Mouse (Mus musculus): ENCODE results near the gene Mapk3. TPM values are rescaled to one million over a fixed set of nuclear protein-coding genes. Genes with fewer than 3 reads are reported as not detected.

Gene Mapk3
- total and polyA plus RNA-seq, 2 experiments from 2014 or later = 120 to 145 TPM

DNA sequence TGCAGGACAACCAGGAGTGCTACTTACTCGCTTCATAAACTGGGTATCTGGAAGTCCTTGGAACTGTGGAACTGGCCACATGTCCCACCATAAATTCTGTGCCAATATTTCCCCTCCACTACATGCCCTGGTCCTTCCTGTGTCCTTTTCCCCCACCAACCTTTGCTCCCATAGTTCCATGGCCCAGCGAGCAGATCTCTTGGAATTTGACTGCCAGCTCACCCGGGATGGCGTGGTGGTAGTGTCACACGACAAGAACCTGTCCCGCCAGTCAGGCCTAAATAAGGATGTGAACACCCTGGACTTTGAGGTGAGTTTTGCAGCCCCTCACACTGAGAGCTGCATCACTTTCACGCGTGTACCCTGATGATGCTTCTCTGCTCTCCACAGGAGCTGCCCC, 7.6 kb downstream of the Mapk3 start:
- no peak overlapping the region for H3K9ac ChIP-seq (replicated peaks; ENCODE audit: low read length, poor library complexity, severe bottlenecking)
- H3K36me3 ChIP-seq (ENCODE audit: insufficient read depth, low read length) = peaks cover 55% of the 10 kb centered on the region
- no peaks in the 10 kb centered on the region for H3K27me3 ChIP-seq (ENCODE audit: insufficient read depth, low read length)
- TF ChIP-seq CTCF (IDR thresholded peaks at IDR 0.05) = no peak
- no peak overlapping the region for H3K4me2 ChIP-seq (ENCODE audit: low read depth, low read length, poor library complexity, severe bottlenecking)
- no peak overlapping the region for H3K27ac ChIP-seq (ENCODE audit: low read depth, low read length)
- no peak overlapping the region for H3K4me3 ChIP-seq (ENCODE audit: low read depth, low read length)
- WGBS = 99% methylated on average over 8 of the region's 8 CpGs
- H3K9me3 ChIP-seq (ENCODE audit: low read length) = no peaks in the 10 kb centered on the region
- ATAC-seq (ENCODE audit: low FRiP score) (no peak), DNase-seq (ENCODE audit: low spot score) (no peak)
- H3K4me1 ChIP-seq (ENCODE audit: insufficient read depth, low read length) = no peaks in the 10 kb centered on the region

DNA sequence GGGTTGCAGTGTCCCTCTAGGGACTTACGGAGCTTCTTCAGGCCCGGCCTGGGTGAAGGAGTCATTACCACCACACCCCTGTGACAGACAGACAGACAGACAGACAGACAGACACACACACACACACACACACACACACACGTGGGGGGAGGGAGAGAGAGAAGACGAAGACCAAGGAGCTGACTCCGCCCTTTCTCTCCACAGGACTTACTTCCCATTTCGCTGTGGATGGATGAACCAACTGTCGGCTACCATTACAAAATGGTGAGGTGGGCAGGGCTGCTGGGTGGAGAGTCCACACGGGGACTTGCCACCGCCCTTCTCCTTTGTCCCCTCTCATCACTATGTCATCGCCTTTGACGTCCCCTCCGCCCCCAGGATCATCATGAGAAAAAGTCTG, 11.4 kb downstream of the Mapk3 start:
- ATAC-seq (ENCODE audit: low FRiP score) = no peak
- no peak overlapping the region for H3K9ac ChIP-seq (replicated peaks; ENCODE audit: low read length, poor library complexity, severe bottlenecking)
- no peak overlapping the region for H3K27ac ChIP-seq (ENCODE audit: low read depth, low read length)
- no peak for TF ChIP-seq CTCF (IDR thresholded peaks at IDR 0.05)
- no peaks in the 10 kb centered on the region for H3K4me1 ChIP-seq (ENCODE audit: insufficient read depth, low read length)
- H3K36me3 ChIP-seq (ENCODE audit: insufficient read depth, low read length) = peaks cover 33% of the 10 kb centered on the region
- H3K4me3 ChIP-seq (ENCODE audit: low read depth, low read length) = no peak overlapping the region
- H3K4me2 ChIP-seq (ENCODE audit: low read depth, low read length, poor library complexity, severe bottlenecking) = no peak overlapping the region
- no peaks in the 10 kb centered on the region for H3K9me3 ChIP-seq (ENCODE audit: low read length)
- 80% methylated on average over 12 of the region's 12 CpGs for WGBS
- no peaks in the 10 kb centered on the region for H3K27me3 ChIP-seq (ENCODE audit: insufficient read depth, low read length)
- no peak for DNase-seq (ENCODE audit: low spot score)

DNA sequence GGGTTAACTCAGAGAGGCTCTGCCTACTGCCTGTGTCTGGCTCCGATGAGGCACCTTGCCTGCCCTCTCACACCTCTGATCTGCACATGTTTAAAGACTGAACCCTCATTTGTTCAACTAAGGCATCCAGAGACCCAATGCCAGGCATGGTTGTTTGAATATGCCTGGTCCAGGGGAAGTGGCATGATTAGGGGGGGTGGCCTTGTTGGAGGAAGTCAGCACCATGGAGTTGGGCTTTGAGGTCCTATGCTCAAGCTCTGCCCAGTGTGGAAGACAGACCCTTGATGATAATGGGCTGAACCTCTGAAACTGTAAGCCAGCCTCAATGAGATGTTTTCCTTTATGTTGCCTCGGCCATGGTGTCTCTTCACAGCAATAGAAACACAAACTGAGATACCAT, 13.9 kb downstream of the Mapk3 start:
- ATAC-seq (ENCODE audit: low FRiP score) (no peak), DNase-seq (ENCODE audit: low spot score) (no peak)
- Histone ChIP-seq H3K4me2 (ENCODE audit: low read depth, low read length, poor library complexity, severe bottlenecking) (no peak overlapping the region), H3K27ac (ENCODE audit: low read depth, low read length) (no peak overlapping the region), H3K4me1 (ENCODE audit: insufficient read depth, low read length) (peaks cover 7% of the 10 kb centered on the region), H3K9ac (replicated peaks; ENCODE audit: low read length, poor library complexity, severe bottlenecking) (no peak overlapping the region), H3K9me3 (ENCODE audit: low read length) (no peaks in the 10 kb centered on the region), H3K27me3 (ENCODE audit: insufficient read depth, low read length) (no peaks in the 10 kb centered on the region), H3K36me3 (ENCODE audit: insufficient read depth, low read length) (peaks cover 16% of the 10 kb centered on the region), H3K4me3 (ENCODE audit: low read depth, low read length) (no peak overlapping the region)
- 90% methylated on average over 2 of the region's 2 CpGs for WGBS
- TF ChIP-seq CTCF (IDR thresholded peaks at IDR 0.05) = no peak

DNA sequence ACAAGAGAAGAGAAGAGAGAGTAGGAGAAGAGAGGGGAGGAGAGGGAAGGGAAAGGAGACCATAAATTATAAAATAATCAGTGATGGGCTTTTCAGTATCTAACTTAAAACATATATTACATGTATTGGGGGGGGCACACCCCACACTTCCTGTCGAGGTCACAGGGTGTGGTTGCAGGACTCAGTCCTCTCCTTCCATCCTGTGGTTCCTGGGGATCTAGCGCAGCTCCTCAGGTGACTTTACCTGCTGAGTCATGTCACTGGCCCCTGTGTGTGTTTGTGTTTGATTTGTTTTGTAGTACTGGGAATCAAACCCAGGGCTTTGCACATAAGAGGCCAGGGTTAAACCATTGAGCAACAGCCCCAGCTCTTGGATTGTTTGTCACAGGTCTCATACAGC, 15.1 kb downstream of the Mapk3 start:
- no peak for TF ChIP-seq CTCF (IDR thresholded peaks at IDR 0.05)
- Histone ChIP-seq H3K4me3 (ENCODE audit: low read depth, low read length) (no peak overlapping the region), H3K9me3 (ENCODE audit: low read length) (no peaks in the 10 kb centered on the region), H3K27me3 (ENCODE audit: insufficient read depth, low read length) (no peaks in the 10 kb centered on the region), H3K9ac (replicated peaks; ENCODE audit: low read length, poor library complexity, severe bottlenecking) (no peak overlapping the region), H3K27ac (ENCODE audit: low read depth, low read length) (no peak overlapping the region), H3K4me1 (ENCODE audit: insufficient read depth, low read length) (peaks cover 7% of the 10 kb centered on the region), H3K36me3 (ENCODE audit: insufficient read depth, low read length) (peaks cover 13% of the 10 kb centered on the region), H3K4me2 (ENCODE audit: low read depth, low read length, poor library complexity, severe bottlenecking) (no peak overlapping the region)
- no peak for ATAC-seq (ENCODE audit: low FRiP score)
- DNase-seq (ENCODE audit: low spot score) = no peak
- WGBS = 76% methylated on average over 2 of the region's 2 CpGs

DNA sequence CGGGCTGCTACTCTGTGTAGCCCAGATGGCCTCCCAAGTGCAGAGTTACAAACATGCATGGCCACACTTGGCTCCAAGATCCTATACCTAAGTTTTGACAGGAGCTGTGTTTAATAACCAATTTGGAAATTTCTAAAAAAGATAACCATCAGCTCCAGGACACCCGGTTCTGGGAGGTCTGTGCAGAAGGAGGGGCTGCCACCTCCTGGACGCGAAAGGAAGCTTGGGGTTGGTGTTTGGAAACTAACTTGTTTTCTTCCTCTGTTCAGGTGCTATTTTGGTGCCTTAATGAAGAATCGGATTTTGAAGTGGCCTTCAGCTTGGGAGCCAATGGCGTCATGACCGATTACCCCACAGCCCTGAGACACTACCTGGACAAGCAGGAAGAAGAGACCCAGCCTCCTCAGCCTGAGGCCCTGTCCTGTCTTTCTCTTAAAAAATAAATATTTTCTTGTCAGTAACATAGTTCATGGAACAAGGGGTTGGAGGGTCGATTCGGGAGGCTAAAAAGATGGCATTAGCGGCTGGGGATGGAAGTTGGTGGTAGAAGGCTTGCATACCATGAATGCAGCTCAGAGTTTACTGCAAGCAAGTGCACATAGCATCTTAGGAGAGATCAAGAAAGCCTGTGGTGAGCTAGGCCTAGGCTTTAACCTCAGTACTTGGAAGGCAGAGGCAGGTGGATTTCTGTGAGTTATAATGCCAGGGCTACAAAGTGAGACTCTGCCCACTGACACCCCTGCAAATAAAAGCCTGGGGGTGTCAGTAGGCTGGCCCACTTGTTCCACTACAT, 16.0 kb downstream of the Mapk3 start:
- no peak overlapping the region for H3K4me2 ChIP-seq (ENCODE audit: low read depth, low read length, poor library complexity, severe bottlenecking)
- peak; percentile 49 for TF ChIP-seq CTCF (IDR thresholded peaks at IDR 0.05)
- 0 out of 2 replicates have a peak overlapping the region, but pooled peaks have one; percentile 10 for H3K9ac ChIP-seq (replicated peaks; ENCODE audit: low read length, poor library complexity, severe bottlenecking)
- no peak overlapping the region for H3K4me3 ChIP-seq (ENCODE audit: low read depth, low read length)
- ATAC-seq (ENCODE audit: low FRiP score) (no peak), DNase-seq (ENCODE audit: low spot score) (no peak)
- peaks cover 7% of the 10 kb centered on the region for H3K4me1 ChIP-seq (ENCODE audit: insufficient read depth, low read length)
- no peaks in the 10 kb centered on the region for H3K9me3 ChIP-seq (ENCODE audit: low read length)
- peaks cover 7% of the 10 kb centered on the region; the same call in 1 of the 2 replicates for H3K36me3 ChIP-seq (ENCODE audit: insufficient read depth, low read length)
- 85% methylated on average over 10 of the region's 10 CpGs for WGBS
- no peak overlapping the region for H3K27ac ChIP-seq (ENCODE audit: low read depth, low read length)
- no peaks in the 10 kb centered on the region for H3K27me3 ChIP-seq (ENCODE audit: insufficient read depth, low read length)

DNA sequence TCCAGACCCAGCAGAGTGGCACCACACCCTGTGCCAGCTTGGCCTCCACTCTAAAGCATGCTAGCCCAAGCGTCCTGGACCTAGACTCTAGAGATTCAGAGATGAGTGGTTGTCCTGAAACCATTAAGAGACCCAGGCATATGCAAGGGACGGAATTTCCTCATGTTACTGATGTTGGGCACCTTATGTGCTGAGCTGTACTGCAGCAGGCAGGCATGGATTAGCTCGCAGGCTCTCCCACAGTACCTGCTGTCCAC, 16.5 kb downstream of the Mapk3 start:
- WGBS = 65% methylated on average over 3 of the region's 3 CpGs
- H3K9ac ChIP-seq (replicated peaks; ENCODE audit: low read length, poor library complexity, severe bottlenecking) = peak overlapping the region; percentile 10; the same call in 1 of the 2 replicates
- no peaks in the 10 kb centered on the region for H3K9me3 ChIP-seq (ENCODE audit: low read length)
- DNase-seq (ENCODE audit: low spot score) = no peak
- no peaks in the 10 kb centered on the region for H3K27me3 ChIP-seq (ENCODE audit: insufficient read depth, low read length)
- H3K27ac ChIP-seq (ENCODE audit: low read depth, low read length) = peak overlapping the region; percentile 72; the same call in 1 of the 2 replicates
- peaks cover 4% of the 10 kb centered on the region; the same call in 1 of the 2 replicates for H3K36me3 ChIP-seq (ENCODE audit: insufficient read depth, low read length)
- TF ChIP-seq CTCF (IDR thresholded peaks at IDR 0.05) = no peak
- peak overlapping the region; percentile 98 for H3K4me2 ChIP-seq (ENCODE audit: low read depth, low read length, poor library complexity, severe bottlenecking)
- peaks cover 8% of the 10 kb centered on the region for H3K4me1 ChIP-seq (ENCODE audit: insufficient read depth, low read length)
- ATAC-seq (ENCODE audit: low FRiP score) = no peak
- peak overlapping the region; percentile 81; the same call in 1 of the 2 replicates for H3K4me3 ChIP-seq (ENCODE audit: low read depth, low read length)

Data from midbrain, postnatal 0 days (tissue).